Mouse (Mus musculus) kidney, adult 9 months (tissue): Measurements from ENCODE around the gene Cnot9.
A peak's percentile ranks its signal among the peaks of the same experiment; 100 is the strongest.
"Not testable (repeated sequence)": the region's sequence is repeated elsewhere in the genome, so short reads cannot be mapped to it uniquely, and the experiment has no call there.

ENCODE experiments used
- DNase-seq: peaks from one replicate; pipeline ENCODE4 v3.0.0; 2022

Gene Cnot9

GRCm38 (mm10) chr1:74505721-74506464 is at the start of gene Cnot9:
Cnot9 (plus strand) TSS chr1:74506058.
- DNase-seq, result peak; percentile 100

GRCm38 (mm10) chr1:74460273-74460672 is 45.6 kb upstream of the Cnot9 start:
- DNase-seq, result peak; percentile 56

GRCm38 (mm10) chr1:74485792-74486191 is 20.1 kb upstream of the Cnot9 start:
- no peak for DNase-seq

- DNase-seq, result no peak
These were observed 4.8 kb upstream of the Cnot9 start for GRCm38 (mm10) chr1:74501106-74501505.

- DNase-seq, result no peak
These were observed 501 bp upstream of the Cnot9 start for GRCm38 (mm10) chr1:74505393-74505720.

- DNase-seq, result no peak
These were observed 618 bp downstream of the Cnot9 start for GRCm38 (mm10) chr1:74506471-74506881.

- DNase-seq, result no peak
These were observed 1.9 kb downstream of the Cnot9 start for GRCm38 (mm10) chr1:74507780-74508179.

GRCm38 (mm10) chr1:74511306-74511705 is 5.4 kb downstream of the Cnot9 start:
- DNase-seq, result peak; percentile 56

GRCm38 (mm10) chr1:74512999-74513398 is 7.1 kb downstream of the Cnot9 start:
- DNase-seq, result not testable (repeated sequence)

- DNase-seq, result no peak
These were observed 14.0 kb downstream of the Cnot9 start for GRCm38 (mm10) chr1:74519875-74520274.

GRCm38 (mm10) chr1:74524746-74525145 is 18.9 kb downstream of the Cnot9 start:
- peak; percentile 71 for DNase-seq

- DNase-seq, result peak; percentile 71
These were observed 22.7 kb downstream of the Cnot9 start for GRCm38 (mm10) chr1:74528589-74528988.

GRCm38 (mm10) chr1:74538650-74539049 is 32.8 kb downstream of the Cnot9 start:
- no peak for DNase-seq

- peak; percentile 44 for DNase-seq
These were observed 36.6 kb downstream of the Cnot9 start, which contains the start of gene Plcd4 for GRCm38 (mm10) chr1:74542451-74542961. Plcd4 (plus strand) TSS chr1:74542888.

GRCm38 (mm10) chr1:74544184-74544583 is 38.3 kb downstream of the Cnot9 start, which contains the start of gene Usp37:
Usp37 (minus strand) TSS chr1:74544284.
- DNase-seq, result no peak

GRCm38 (mm10) chr1:74559061-74559460 is 53.2 kb downstream of the Cnot9 start:
- no peak for DNase-seq

GRCm38 (mm10) chr1:74565834-74566233 is 60.0 kb downstream of the Cnot9 start:
- no peak for DNase-seq

- no peak for DNase-seq
These were observed 64.2 kb downstream of the Cnot9 start for GRCm38 (mm10) chr1:74569739-74570719.
